Mouse (Mus musculus) C2C12 (cell line): ENCODE data around the gene Bicd2. TPM values are rescaled to one million over a fixed set of nuclear protein-coding genes. Genes with fewer than 3 reads are reported as not detected.
A peak's percentile ranks its signal among the peaks of the same experiment; 100 is the strongest.

Source experiments
- H3K27me3 ChIP-seq: one replicate; pipeline ENCODE4 v1.6.1; 2011; ENCODE audit not compliant: control insufficient read depth, insufficient read depth, insufficient read length
- H3K36me3 ChIP-seq: one replicate; pipeline ENCODE4 v1.6.1; 2011; ENCODE audit not compliant: control insufficient read depth, insufficient read depth
- H3K4me3 ChIP-seq: one replicate; pipeline ENCODE4 v1.5.1; 2011; ENCODE audit warnings: mild to moderate bottlenecking, control low read depth; ENCODE audit not compliant: poor library complexity, insufficient read depth, severe bottlenecking
- H3K79me2 ChIP-seq: one replicate; pipeline ENCODE4 v1.6.1; 2011; ENCODE audit not compliant: control insufficient read depth, insufficient read depth
- H3K79me3 ChIP-seq: one replicate; pipeline ENCODE4 v1.6.1; 2011; ENCODE audit warnings: low read depth, control low read depth
- H3ac ChIP-seq: one replicate; pipeline ENCODE3; 2011; ENCODE audit warnings: low read depth; ENCODE audit not compliant: control insufficient read depth, insufficient read length
- CEBPB ChIP-seq: IDR thresholded peaks from one replicate; pipeline ENCODE4 v1.6.1; 2011; ENCODE audit warnings: low read depth, mild to moderate bottlenecking, control low read depth, moderate library complexity
- CTCF ChIP-seq: IDR thresholded peaks from one replicate; pipeline ENCODE4 v1.5.1; 2011; ENCODE audit not compliant: control insufficient read depth, insufficient read depth, insufficient read length
- FOSL1 ChIP-seq: IDR thresholded peaks from one replicate; pipeline ENCODE4 v1.8.0; 2011; ENCODE audit warnings: mild to moderate bottlenecking, low read length; ENCODE audit not compliant: poor library complexity, insufficient read depth, severe bottlenecking
- MAX ChIP-seq: IDR thresholded peaks from one replicate; pipeline ENCODE4 v1.6.1; 2011; ENCODE audit warnings: mild to moderate bottlenecking, control low read depth
- MYOD1 ChIP-seq: IDR thresholded peaks from one replicate; pipeline ENCODE4 v1.6.1; 2011; ENCODE audit warnings: low read depth; ENCODE audit not compliant: control insufficient read depth, insufficient read length
- MYOG ChIP-seq: IDR thresholded peaks from one replicate; pipeline ENCODE4 v1.6.1; 2011; ENCODE audit not compliant: control insufficient read depth, insufficient read length; ENCODE audit errors: extremely low read depth
- USF1 ChIP-seq: IDR thresholded peaks from one replicate; pipeline ENCODE4 v1.6.1; 2011; ENCODE audit warnings: low read depth, mild to moderate bottlenecking, control low read depth, moderate library complexity
- polyA plus RNA-seq: library from polyadenylated mRNA; unstranded; fragments of >200 nt; fragmentation: generic; extraction: Trizol; gene quantifications from one replicate; pipeline ENCODE4 v1.2.1, GENCODE M21; 2012; ENCODE audit warnings: missing spikeins

The Bicd2 gene
- polyA plus RNA-seq, 1 experiment = 42.9 TPM

DNA sequence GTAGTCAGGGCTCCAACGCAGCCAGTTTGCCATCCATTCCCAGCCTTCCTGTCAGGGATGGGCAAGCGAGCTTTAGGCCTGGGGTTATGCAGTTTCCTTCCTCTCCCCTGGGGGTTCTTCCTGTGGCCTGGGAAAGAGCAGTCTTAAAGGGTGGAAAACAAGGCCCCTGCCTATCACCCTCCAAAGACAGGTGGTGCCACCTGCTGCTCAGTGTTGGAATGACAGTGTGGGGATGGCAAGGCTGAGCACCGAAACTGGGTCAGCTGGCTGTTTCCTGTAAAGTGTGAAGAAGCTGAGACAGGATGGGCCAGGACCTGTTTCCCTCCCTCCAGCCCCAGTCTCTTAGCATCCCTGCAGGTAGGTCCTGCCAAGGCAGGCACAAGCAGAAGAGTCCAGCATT is 39.8 kb downstream of the Bicd2 start:
- TF ChIP-seq USF1 (no peak), CTCF (peak; percentile 88)
- Histone ChIP-seq H3K36me3 (peaks cover 88% of the 10 kb centered on the region), H3K79me3 (no peaks in the 10 kb centered on the region), H3K79me2 (peaks cover 11% of the 10 kb centered on the region), H3ac (no peak overlapping the region), H3K27me3 (no peaks in the 10 kb centered on the region), H3K4me3 (no peak overlapping the region)

DNA sequence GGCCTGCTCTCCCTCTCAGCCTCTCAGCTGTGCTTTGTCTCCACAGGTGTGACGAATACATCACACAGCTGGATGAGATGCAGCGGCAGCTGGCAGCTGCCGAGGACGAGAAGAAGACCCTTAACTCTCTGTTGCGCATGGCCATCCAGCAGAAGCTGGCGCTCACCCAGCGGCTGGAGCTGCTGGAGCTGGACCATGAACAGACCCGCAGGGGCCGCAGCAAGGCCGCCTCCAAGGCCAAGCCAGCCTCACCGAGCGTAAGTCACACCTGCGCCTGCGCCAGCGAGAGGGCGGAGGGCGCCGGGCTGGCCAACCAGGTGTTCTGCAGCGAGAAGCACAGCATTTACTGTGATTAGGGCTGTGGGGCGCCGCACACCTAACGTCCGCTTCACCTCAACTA is 41.6 kb downstream of the Bicd2 start:
- Histone ChIP-seq H3K36me3 (peaks cover 82% of the 10 kb centered on the region), H3K79me3 (no peaks in the 10 kb centered on the region), H3K4me3 (no peak overlapping the region), H3K79me2 (peaks cover 11% of the 10 kb centered on the region), H3ac (no peak overlapping the region), H3K27me3 (no peaks in the 10 kb centered on the region)
- TF ChIP-seq USF1 = no peak

DNA sequence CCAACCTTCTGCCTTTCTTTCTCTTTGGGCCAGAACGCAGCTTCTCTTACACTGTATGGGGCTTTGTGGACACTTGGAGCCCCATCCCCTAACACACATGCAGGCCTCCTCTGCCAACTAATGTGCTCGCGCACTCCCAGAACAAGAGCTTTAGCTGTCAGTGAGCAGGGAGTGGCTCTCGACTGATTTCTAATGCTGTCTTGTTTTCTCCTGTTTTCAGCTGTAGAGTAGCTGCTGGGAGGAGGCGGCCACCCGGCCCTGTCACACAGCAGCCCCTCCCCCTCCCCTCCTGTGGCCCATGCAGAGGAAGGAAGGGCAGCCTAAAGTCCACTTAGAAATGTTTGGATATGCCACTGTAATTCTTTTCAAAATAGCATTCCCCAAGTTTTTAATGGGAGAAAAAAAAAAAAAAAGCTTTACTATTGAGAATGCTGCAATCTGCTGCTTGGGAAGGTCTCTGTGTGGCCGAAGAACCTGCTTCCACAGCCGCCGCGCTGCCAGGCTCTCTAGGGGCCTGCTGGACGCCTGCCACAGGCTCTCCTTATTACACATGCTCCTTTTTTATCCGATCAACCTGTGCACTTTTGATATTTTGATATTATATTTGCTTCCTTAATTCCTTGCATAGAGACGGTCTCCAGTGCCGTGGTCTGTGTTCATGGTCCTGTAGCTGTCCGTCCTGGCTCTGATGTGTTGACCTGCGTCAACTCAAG is 43.5 kb downstream of the Bicd2 start:
- Histone ChIP-seq H3K36me3 (peaks cover 79% of the 10 kb centered on the region), H3ac (no peak overlapping the region), H3K27me3 (no peaks in the 10 kb centered on the region), H3K79me2 (peaks cover 11% of the 10 kb centered on the region), H3K79me3 (no peaks in the 10 kb centered on the region), H3K4me3 (no peak overlapping the region)
- TF ChIP-seq MYOD1 (no peak), FOSL1 (no peak), CEBPB (no peak), MYOG (no peak), MAX (no peak), CTCF (no peak), USF1 (no peak)

DNA sequence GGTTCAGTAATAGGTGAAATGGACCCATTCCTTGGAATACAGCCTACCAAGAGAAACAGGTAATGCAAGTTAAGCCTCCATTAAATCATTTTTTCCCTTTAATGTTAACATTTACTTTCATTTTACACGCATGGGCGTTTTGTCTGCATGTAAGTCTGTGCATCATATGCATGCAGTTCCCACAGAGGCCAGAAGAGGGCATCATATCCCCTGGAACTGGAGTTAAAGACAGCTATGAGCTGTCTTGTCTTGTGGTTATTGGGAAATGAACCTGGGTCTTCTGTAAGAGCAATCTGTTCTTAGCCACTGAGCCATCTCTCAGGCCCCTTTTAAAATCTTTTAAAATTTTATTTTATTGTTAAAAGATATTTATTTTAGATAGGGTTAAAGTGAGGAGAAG is 50.0 kb downstream of the Bicd2 start:
- H3K27me3 ChIP-seq = no peaks in the 10 kb centered on the region
- H3K4me3 ChIP-seq = no peak overlapping the region
- no peak overlapping the region for H3ac ChIP-seq
- peaks cover 22% of the 10 kb centered on the region for H3K36me3 ChIP-seq
- TF ChIP-seq FOSL1 (no peak), MAX (no peak), CTCF (no peak), CEBPB (no peak), MYOD1 (no peak), MYOG (no peak), USF1 (no peak)
- H3K79me2 ChIP-seq = no peaks in the 10 kb centered on the region
- H3K79me3 ChIP-seq = no peaks in the 10 kb centered on the region

DNA sequence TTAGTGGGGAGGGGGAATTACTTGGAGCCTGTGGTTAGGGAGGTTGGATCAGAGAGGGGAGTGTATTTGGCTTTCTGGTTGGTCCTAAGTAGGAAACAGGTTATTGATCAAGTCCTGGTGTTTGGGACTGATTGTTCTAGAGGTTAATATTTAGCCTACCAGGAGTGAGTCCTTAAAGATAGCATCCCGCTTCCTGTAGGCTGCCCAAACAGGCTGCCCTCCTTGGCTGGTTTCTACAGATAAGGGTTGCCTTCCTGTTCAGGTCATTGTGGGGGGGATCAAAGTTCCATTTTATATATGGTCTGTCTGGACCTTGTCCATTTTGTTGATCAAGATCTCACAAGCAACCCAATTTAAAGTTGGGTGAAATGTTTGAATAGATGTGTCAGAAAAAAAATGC is 52.2 kb downstream of the Bicd2 start:
- Histone ChIP-seq H3K36me3 (peaks cover 11% of the 10 kb centered on the region), H3K27me3 (no peaks in the 10 kb centered on the region), H3ac (no peak overlapping the region), H3K79me2 (no peaks in the 10 kb centered on the region), H3K4me3 (no peak overlapping the region), H3K79me3 (no peaks in the 10 kb centered on the region)
- TF ChIP-seq MAX (no peak), CTCF (no peak), FOSL1 (no peak), MYOG (no peak), CEBPB (no peak), USF1 (no peak), MYOD1 (no peak)

DNA sequence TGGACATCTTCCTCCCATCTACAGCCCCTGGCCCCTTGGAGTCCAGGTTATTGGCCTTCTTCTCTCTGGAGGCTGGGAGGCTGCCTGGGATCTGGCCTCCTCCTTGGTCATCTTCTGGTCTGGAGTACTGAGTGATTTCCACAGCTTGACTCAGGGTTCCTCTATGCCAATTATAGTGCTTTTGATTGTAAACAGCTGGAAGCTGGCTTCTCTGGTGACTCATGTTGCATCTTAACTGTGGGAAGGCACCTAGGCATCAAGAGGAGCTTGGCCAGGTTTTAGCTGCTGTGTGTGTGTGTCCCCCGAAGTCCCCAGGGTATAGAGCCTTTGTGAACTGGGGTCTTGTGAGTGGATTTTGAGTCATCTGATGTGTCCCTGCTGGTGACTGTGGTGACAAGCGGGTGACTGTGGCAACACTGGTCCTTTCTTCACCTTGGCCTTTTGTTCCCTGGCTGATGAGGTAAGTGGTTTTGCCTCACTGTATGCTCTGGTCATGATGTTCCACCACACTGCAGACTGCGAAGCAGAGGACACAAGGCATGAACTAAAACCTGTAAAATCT is 53.6 kb downstream of the Bicd2 start:
- H3K36me3 ChIP-seq = peaks cover under 1% of the 10 kb centered on the region
- H3K79me2 ChIP-seq = no peaks in the 10 kb centered on the region
- no peaks in the 10 kb centered on the region for H3K27me3 ChIP-seq
- no peak overlapping the region for H3ac ChIP-seq
- H3K4me3 ChIP-seq = no peak overlapping the region
- TF ChIP-seq MYOG = no peak
- H3K79me3 ChIP-seq = no peaks in the 10 kb centered on the region
